Mouse (Mus musculus) cerebral cortex, adult 2 months (tissue): Measurements from ENCODE around the gene Rtf2.

Experiments
- WGBS: fragments of 180-500 bp; shearing (Covaris S2); methylation state at CpG from one replicate; pipeline ENCODE4 v1.1.7; 2018; 5-methylcytosine and 5-hydroxymethylcytosine counted together

Rtf2 gene

GRCm38 (mm10) chr2:172481654-172482385, 41.5 kb downstream of the Rtf2 start:
- WGBS: 85% methylated on average over 16 of the region's 16 CpGs

GRCm38 (mm10) chr2:172483766-172484413, 43.5 kb downstream of the Rtf2 start:
- WGBS: 63% methylated on average over 14 of the region's 14 CpGs

GRCm38 (mm10) chr2:172484696-172485370, 44.5 kb downstream of the Rtf2 start:
- WGBS: 49% methylated on average over 12 of the region's 12 CpGs

GRCm38 (mm10) chr2:172496736-172497345, 56.5 kb downstream of the Rtf2 start:
- WGBS: 86% methylated on average over 8 of the region's 8 CpGs

GRCm38 (mm10) chr2:172498823-172499222, 58.5 kb downstream of the Rtf2 start:
- 32% methylated on average over 3 of the region's 3 CpGs for WGBS

GRCm38 (mm10) chr2:172500752-172501316, 60.5 kb downstream of the Rtf2 start:
- WGBS: 60% methylated on average over 7 of the region's 7 CpGs

GRCm38 (mm10) chr2:172501341-172501740, 61.0 kb downstream of the Rtf2 start:
- WGBS: 6% methylated on average over 4 of the region's 4 CpGs

GRCm38 (mm10) chr2:172502168-172502567, 61.8 kb downstream of the Rtf2 start:
- 86% methylated on average over 14 of the region's 14 CpGs for WGBS

- WGBS: 83% methylated on average over 7 of the region's 7 CpGs
Measured at GRCm38 (mm10) chr2:172506121-172506520, 65.8 kb downstream of the Rtf2 start.

- WGBS: 90% methylated on average over 15 of the region's 15 CpGs
Measured at GRCm38 (mm10) chr2:172510056-172510712, 69.8 kb downstream of the Rtf2 start.

- WGBS: 63% methylated on average over 3 of the region's 3 CpGs
Measured at GRCm38 (mm10) chr2:172510899-172511298, 70.5 kb downstream of the Rtf2 start.

GRCm38 (mm10) chr2:172516407-172516992, 76.1 kb downstream of the Rtf2 start:
- 47% methylated on average over 11 of the region's 11 CpGs for WGBS
